Mouse (Mus musculus) testis, adult 10 weeks (tissue): ENCODE results near the gene Fam227a. TPM values are rescaled to one million over a fixed set of nuclear protein-coding genes. Genes with fewer than 3 reads are reported as not detected.

ENCODE experiments used
- polyA plus RNA-seq: library from polyadenylated mRNA; stranded (reverse); fragments of 350-450 nt; fragmentation: Illumina TruSeq; extraction: RNeasy Lipid Tissue Mini Kit (QIAGEN cat#74804); gene quantifications from one replicate; pipeline ENCODE4 v1.2.3, GENCODE M21; 2014; ENCODE audit warnings: low read depth, low replicate concordance

The Fam227a gene
- 42.9 TPM for polyA plus RNA-seq

GRCm38 (mm10) chr15:79658531-79659375 lies at the start of gene Fam227a, which contains the start of gene Cby1:
TSS of gene Fam227a (minus strand) at chr15:79658956.
TSS of gene Cby1 (plus strand) at chr15:79659199.

GRCm38 (mm10) chr15:79690426-79691022 lies 31.8 kb upstream of the Fam227a start, which contains the start of gene Gtpbp1:
TSS of gene Gtpbp1 (plus strand) at chr15:79690845.

GRCm38 (mm10) chr15:79687646-79688267 lies 29.0 kb upstream of the Fam227a start, which contains the start of gene Josd1:
TSS of gene Josd1 (minus strand) at chr15:79687919.

GRCm38 (mm10) chr15:79670249-79670971 lies 11.7 kb upstream of the Fam227a start, which contains the start of gene Tomm22:
TSS of gene Tomm22 (plus strand) at chr15:79670861.

GRCm38 (mm10) chr15:79604990-79605665 lies 53.6 kb downstream of the Fam227a start, which contains the start of gene Dmc1:
TSS of gene Dmc1 (minus strand) at chr15:79605109.

Other genes with a start within 250 kb of the Fam227a start
- gene Csnk1e, start 203.4 kb downstream of the Fam227a start, polyA plus RNA-seq: 1.2 TPM
- not detected for gene Kcnj4, start 153.7 kb downstream of the Fam227a start, polyA plus RNA-seq
- gene Kdelr3, start 142.5 kb downstream of the Fam227a start, polyA plus RNA-seq: 1.4 TPM
- 234 TPM for gene Ddx17, start 112.2 kb downstream of the Fam227a start, polyA plus RNA-seq
- gene Dmc1, start 53.8 kb downstream of the Fam227a start, polyA plus RNA-seq: 34.5 TPM
- 10.6 TPM for gene Cby1, start 243 bp upstream of the Fam227a start, polyA plus RNA-seq
- 709 TPM for gene Tomm22, start 11.9 kb upstream of the Fam227a start, polyA plus RNA-seq
- gene Josd1, start 29.0 kb upstream of the Fam227a start, polyA plus RNA-seq: 20.2 TPM
- 2.8 TPM for gene Gtpbp1, start 31.9 kb upstream of the Fam227a start, polyA plus RNA-seq
- gene Sun2, start 83.6 kb upstream of the Fam227a start, polyA plus RNA-seq: 2.1 TPM
- 5.6 TPM for gene Dnal4, start 118.9 kb upstream of the Fam227a start, polyA plus RNA-seq
- 0.83 TPM for gene Nptxr, start 145.8 kb upstream of the Fam227a start, polyA plus RNA-seq
- gene Npcd, start 175.3 kb upstream of the Fam227a start, polyA plus RNA-seq: not detected
- 0.90 TPM for gene Cbx6, start 175.7 kb upstream of the Fam227a start, polyA plus RNA-seq
- gene Apobec3, start 232.7 kb upstream of the Fam227a start, polyA plus RNA-seq: 3.6 TPM